Mouse (Mus musculus) liver, adult 2 months (tissue): Measurements from ENCODE around the gene Mrpl58. TPM values are rescaled to one million over a fixed set of nuclear protein-coding genes. Genes with fewer than 3 reads are reported as not detected.

ENCODE experiments used
- DNase-seq: peaks from one replicate; pipeline ENCODE4 v3.0.0-alpha.2; 2011; ENCODE audit warnings: low read depth, low spot score; ENCODE audit errors: extremely low read depth
- H3K27ac ChIP-seq: fragments of 200-500 bp; replicated peaks from 2 replicates; pipeline ENCODE4 v1.5.1; 2012; ENCODE audit warnings: low read depth, mild to moderate bottlenecking, control low read depth, inconsistent platforms, low read length; ENCODE audit not compliant: insufficient read depth
- H3K27me3 ChIP-seq: fragments of 200-500 bp; 2 replicates; pipeline ENCODE4 v1.6.1; 2012; ENCODE audit warnings: mild to moderate bottlenecking, moderate library complexity, low read length, inconsistent platforms; ENCODE audit not compliant: control insufficient read depth, insufficient read depth
- H3K36me3 ChIP-seq: fragments of 200-500 bp; 2 replicates; pipeline ENCODE4 v1.6.1; 2012; ENCODE audit warnings: low read length, inconsistent platforms; ENCODE audit not compliant: control insufficient read depth, insufficient read depth
- H3K4me1 ChIP-seq: fragments of 200-500 bp; 2 replicates; pipeline ENCODE4 v1.6.1; 2011; ENCODE audit warnings: low read length; ENCODE audit not compliant: control insufficient read depth, insufficient read depth
- H3K4me3 ChIP-seq: fragments of 200-500 bp; 2 replicates; pipeline ENCODE4 v1.5.1; 2011; ENCODE audit warnings: low read depth, mild to moderate bottlenecking, control low read depth, low read length, moderate library complexity; ENCODE audit not compliant: insufficient read depth
- H3K79me2 ChIP-seq: fragments of 200-500 bp; 2 replicates; pipeline ENCODE4 v1.6.1; 2012; ENCODE audit warnings: inconsistent platforms, mild to moderate bottlenecking, low read length, moderate library complexity; ENCODE audit not compliant: control insufficient read depth, insufficient read depth
- H3K9ac ChIP-seq: fragments of 200-500 bp; 2 replicates; pipeline ENCODE4 v1.6.1; 2012; ENCODE audit warnings: low read depth, mild to moderate bottlenecking, control low read depth, inconsistent platforms, low read length
- CTCF ChIP-seq: fragments of 200-500 bp; IDR thresholded peaks from 2 replicates; pipeline ENCODE4 v1.5.1; 2011; ENCODE audit warnings: low read depth, low read length, control low read depth
- POLR2A ChIP-seq: fragments of 200-500 bp; IDR thresholded peaks from 2 replicates; pipeline ENCODE4 v1.6.1; 2011; ENCODE audit warnings: low read length, control low read depth; ENCODE audit not compliant: insufficient read depth; ENCODE audit errors: extremely low read depth
- WGBS: fragments of 180-500 bp; shearing (Covaris S2); methylation state at CpG from one replicate; pipeline ENCODE4 v1.1.7; 2018; 5-methylcytosine and 5-hydroxymethylcytosine counted together
- polyA plus RNA-seq: library from polyadenylated mRNA; depleted of rRNA; stranded (reverse); fragments of >200 nt; gene quantifications from 2 replicates; pipeline ENCODE4 v1.2.3, GENCODE M21; 2012
- total RNA-seq: library from RNA; depleted of rRNA; stranded (reverse); fragments of >200 nt; gene quantifications from 2 replicates; pipeline ENCODE4 v1.2.3, GENCODE M21; 2014

Gene Mrpl58
- total and polyA plus RNA-seq, 2 experiments: 67.2 to 70.0 TPM

GRCm38 (mm10) chr11:115409556-115409955 lies 6.0 kb downstream of the Mrpl58 start:
- H3K27me3 ChIP-seq: no peaks in the 10 kb centered on the region
- TF ChIP-seq POLR2A: no peak
- no peak for TF ChIP-seq CTCF
- DNase-seq: no peak
- WGBS: 93% methylated on average over 7 of the region's 7 CpGs
- no peak overlapping the region for H3K4me3 ChIP-seq
- H3K79me2 ChIP-seq: no peaks in the 10 kb centered on the region; the same call in 1 of the 2 replicates
- H3K36me3 ChIP-seq: no peaks in the 10 kb centered on the region
- peaks cover 11% of the 10 kb centered on the region; the same call in 1 of the 2 replicates for H3K4me1 ChIP-seq
- H3K27ac ChIP-seq: no peak overlapping the region
- H3K9ac ChIP-seq: no peak overlapping the region

GRCm38 (mm10) chr11:115419531-115420237 lies 16.1 kb downstream of the Mrpl58 start, which contains the start of the genes Atp5h and Kctd2:
Gene Atp5h, minus strand, starts transcription at chr11:115419962.
Gene Kctd2, plus strand, starts transcription at chr11:115420128.
- Histone ChIP-seq H3K4me1 (peaks cover 11% of the 10 kb centered on the region), H3K9ac (peak within 1 kb of the TSS; percentile 92), H3K79me2 (peaks cover 6% of the 10 kb centered on the region; the same call in 1 of the 2 replicates), H3K27ac (peak within 1 kb of the TSS; percentile 92), H3K4me3 (peak within 1 kb of the TSS; percentile 99), H3K36me3 (peaks cover 15% of the 10 kb centered on the region), H3K27me3 (no peaks in the 10 kb centered on the region)
- WGBS: 4% methylated on average over 51 of the region's 56 CpGs
- no peak for TF ChIP-seq CTCF
- TF ChIP-seq POLR2A: peak; percentile 69
- peak; percentile 92 for DNase-seq

DNA sequence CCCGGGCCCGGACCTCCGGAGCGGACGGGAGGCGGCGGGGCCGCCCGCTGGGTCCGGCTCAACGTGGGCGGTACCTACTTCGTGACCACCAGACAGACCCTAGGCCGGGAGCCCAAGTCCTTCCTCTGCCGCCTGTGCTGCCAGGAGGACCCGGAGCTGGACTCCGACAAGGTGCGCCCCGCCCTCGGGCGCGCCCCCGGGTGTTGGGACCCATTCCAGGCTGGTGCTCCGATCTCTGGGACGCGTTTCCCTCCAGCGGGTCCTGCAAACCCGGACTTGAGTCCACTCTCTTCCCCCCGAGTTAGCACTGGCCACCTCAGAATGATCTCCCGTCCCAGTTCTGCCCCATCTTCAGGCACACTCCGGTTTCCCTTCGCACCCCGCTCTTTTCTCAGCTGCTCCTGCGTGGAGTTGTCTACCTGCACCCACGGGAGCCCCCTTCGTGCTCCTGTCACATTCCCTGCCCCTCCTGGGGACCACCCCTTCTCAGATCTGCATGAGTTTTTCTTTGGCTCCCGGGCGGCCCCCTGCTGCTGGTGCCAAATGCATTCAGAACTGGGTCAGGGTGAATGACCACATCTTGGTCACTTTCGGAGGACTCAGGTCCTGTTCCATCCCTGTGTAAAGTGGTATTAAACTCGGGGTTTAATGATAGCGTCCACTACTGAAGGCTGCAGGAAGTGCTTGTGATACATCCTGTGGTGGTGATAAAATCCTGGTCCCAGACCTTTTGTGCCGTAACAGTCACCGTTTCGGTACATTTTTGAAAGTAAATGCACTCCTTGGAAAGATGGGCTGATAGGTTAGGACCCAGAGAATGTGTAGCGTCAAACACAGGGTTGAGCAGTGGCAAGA lies 17.0 kb downstream of the Mrpl58 start:
- H3K4me1 ChIP-seq: peaks cover 11% of the 10 kb centered on the region
- under 1% methylated on average over 45 of the region's 45 CpGs for WGBS
- peak overlapping the region; percentile 92 for H3K9ac ChIP-seq
- DNase-seq: peak; percentile 40
- H3K36me3 ChIP-seq: peaks cover 9% of the 10 kb centered on the region; the same call in 1 of the 2 replicates
- peak overlapping the region; percentile 70 for H3K27ac ChIP-seq
- no peaks in the 10 kb centered on the region for H3K27me3 ChIP-seq
- TF ChIP-seq CTCF (no peak), POLR2A (no peak)
- peaks cover 6% of the 10 kb centered on the region; the same call in 1 of the 2 replicates for H3K79me2 ChIP-seq
- peak overlapping the region; percentile 91 for H3K4me3 ChIP-seq

DNA sequence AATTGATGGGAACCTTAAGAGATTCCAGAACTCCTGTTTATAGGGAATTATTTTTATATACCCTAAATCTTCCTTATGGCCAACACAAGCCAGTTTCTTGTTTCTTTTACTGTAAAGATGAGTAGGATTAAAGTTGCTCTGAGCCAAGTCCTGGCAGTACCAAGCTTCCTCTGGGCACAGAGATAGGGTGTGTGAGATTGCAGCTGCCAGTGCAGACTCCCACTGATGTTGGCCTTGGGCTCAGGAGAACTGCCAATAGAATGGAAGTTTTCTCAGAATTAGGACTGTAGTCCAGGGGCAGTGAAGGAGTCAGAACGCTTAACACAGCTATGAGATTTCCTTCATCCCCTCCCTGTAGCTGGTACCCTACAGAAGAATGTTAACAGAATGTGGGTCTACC lies 17.8 kb downstream of the Mrpl58 start:
- Histone ChIP-seq H3K4me1 (peaks cover 11% of the 10 kb centered on the region), H3K79me2 (peaks cover 6% of the 10 kb centered on the region; the same call in 1 of the 2 replicates), H3K27me3 (no peaks in the 10 kb centered on the region), H3K36me3 (peaks cover 11% of the 10 kb centered on the region; the same call in 1 of the 2 replicates), H3K9ac (no peak overlapping the region), H3K4me3 (no peak overlapping the region), H3K27ac (no peak overlapping the region)
- TF ChIP-seq CTCF (no peak), POLR2A (no peak)
- DNase-seq: no peak
- 0% methylated on average over 1 of the region's 1 CpGs for WGBS

GRCm38 (mm10) chr11:115421972-115422371 lies 18.4 kb downstream of the Mrpl58 start:
- no peak for DNase-seq
- H3K27ac ChIP-seq: no peak overlapping the region
- peaks cover 9% of the 10 kb centered on the region; the same call in 1 of the 2 replicates for H3K36me3 ChIP-seq
- no peak overlapping the region for H3K4me3 ChIP-seq
- no peak overlapping the region for H3K9ac ChIP-seq
- peaks cover 11% of the 10 kb centered on the region for H3K4me1 ChIP-seq
- H3K27me3 ChIP-seq: no peaks in the 10 kb centered on the region
- 88% methylated on average over 16 of the region's 16 CpGs for WGBS
- TF ChIP-seq CTCF (no peak), POLR2A (no peak)
- H3K79me2 ChIP-seq: peaks cover 6% of the 10 kb centered on the region; the same call in 1 of the 2 replicates
